Mouse (Mus musculus) G1E (cell line): ENCODE measurements at regions not wholly inside any gene's neighbourhood (a gene's known extent, or its start where the extent isn't known, plus 50 kb on each side); places are given as distances from the start of the nearest gene placed in this dataset.

ENCODE experiments used
- CTCF ChIP-seq: IDR thresholded peaks from 2 replicates; pipeline ENCODE4 v1.5.1; 2012; ENCODE audit warnings: low read depth, low read length, inconsistent platforms, mixed read lengths
- GATA1 ChIP-seq: IDR thresholded peaks from 2 replicates; pipeline ENCODE4 v1.6.1; 2012; ENCODE audit warnings: borderline replicate concordance, low read length, inconsistent platforms, mixed read lengths

DNA sequence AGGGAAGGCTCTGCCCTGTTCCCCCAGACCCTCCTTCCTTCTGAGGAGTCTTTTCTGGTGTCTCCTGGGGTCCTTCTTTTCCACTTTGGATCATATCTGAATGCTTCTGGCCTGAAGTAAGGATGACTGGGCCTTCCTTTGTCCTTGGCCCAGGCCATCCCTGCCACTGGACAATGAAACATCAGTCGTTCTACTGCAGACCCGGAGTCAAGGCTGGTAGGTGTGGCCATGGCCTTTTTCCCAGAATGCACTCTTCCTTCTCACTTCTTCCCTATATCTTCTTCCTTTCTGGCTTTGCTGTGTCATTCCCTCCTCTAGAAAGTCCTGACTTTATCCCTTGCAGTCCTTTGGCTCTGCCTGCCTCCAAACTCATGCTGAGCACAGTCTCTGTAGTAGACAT, 151.2 kb upstream of the Frmd6 start:
- TF ChIP-seq CTCF (no peak), GATA1 (no peak)
